In the genomic region with DNA sequence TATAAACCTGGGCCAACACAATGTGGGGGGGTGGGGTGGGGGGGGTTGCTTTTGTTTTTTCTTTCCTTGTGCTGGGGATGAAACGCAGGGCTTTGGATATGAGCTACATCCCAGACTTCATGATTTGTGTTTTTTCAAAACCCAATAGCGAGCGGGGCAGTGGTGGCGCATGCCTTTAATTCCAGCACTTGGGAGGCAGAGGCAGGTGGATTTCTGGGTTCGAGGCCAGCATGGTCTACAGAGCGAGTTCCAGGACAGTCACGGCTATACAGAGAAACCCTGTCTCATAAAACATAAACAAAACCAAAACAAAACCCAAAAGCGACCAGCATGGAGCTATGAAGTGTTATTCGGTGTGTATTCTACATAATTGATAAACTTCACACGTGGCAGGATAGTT, we compare ENCODE assay signal across 8 mouse cellular contexts. TPM values are rescaled to one million over a fixed set of nuclear protein-coding genes. Genes with fewer than 3 reads are reported as not detected.
A peak's percentile ranks its signal among the peaks of the same experiment; 100 is the strongest.
DNase-seq lines count a peak whose midpoint lies in the region; ATAC-seq and TF ChIP-seq lines count a peak whose summit lies in the region.

No protein-coding gene starts in this region.

- H3K27ac ChIP-seq in heart, embryonic 14.5 days (replicated peaks in 1 of 2; ENCODE audit: control insufficient read depth in 1 of 2, insufficient read depth in 1 of 2, low read depth in 2 of 2, low read length in 2 of 2) = peak overlapping the region; percentile 98 to 99; a peak in 3 of 4 replicates
- H3K27ac ChIP-seq in ES-Bruce4 (ENCODE audit: insufficient read depth, low read length) = peak overlapping the region; percentile 46
- no peak overlapping the region for H3K27ac ChIP-seq in forebrain, embryonic 14.5 days (ENCODE audit: low read depth, low read length)
- no peak overlapping the region; the same call in 1 of the 2 replicates for H3K27ac ChIP-seq in liver, postnatal 0 days (ENCODE audit: low read depth)

- H3K4me3 ChIP-seq in heart, embryonic 14.5 days (ENCODE audit: control insufficient read depth in 1 of 2, insufficient read depth in 1 of 2, low read depth in 1 of 2, low read length in 2 of 2) = peak overlapping the region in 1 of 2 experiments; percentile 84; a peak in 2 of 4 replicates
- H3K4me3 ChIP-seq in ES-Bruce4 (ENCODE audit: low read depth, low read length) = no peak overlapping the region
- H3K4me3 ChIP-seq in forebrain, embryonic 14.5 days (ENCODE audit: low read depth, low read length) = no peak overlapping the region
- peak overlapping the region; percentile 84; the same call in 1 of the 2 replicates for H3K4me3 ChIP-seq in liver, postnatal 0 days (ENCODE audit: low read depth, low read length)

- intact Hi-C loops in heart, postnatal 36 days (cut with DNase I) = no loop called here

- no peak for TF ChIP-seq CTCF in ES-Bruce4 (IDR thresholded peaks at IDR 0.05; ENCODE audit: low read depth, low read length)
- TF ChIP-seq CTCF in liver, postnatal 0 days (IDR thresholded peaks at IDR 0.05; ENCODE audit: low read depth) = no peak

- H3K4me2 ChIP-seq in heart, embryonic 14.5 days (ENCODE audit: low read length) = peak overlapping the region; percentile 86
- peak overlapping the region; percentile 87 for H3K4me2 ChIP-seq in forebrain, embryonic 14.5 days (ENCODE audit: low read length)
- peak overlapping the region; percentile 97 for H3K4me2 ChIP-seq in liver, postnatal 0 days (ENCODE audit: low read depth, low read length)

- no peak for TF ChIP-seq POLR2A in ES-Bruce4 (IDR thresholded peaks at IDR 0.05; ENCODE audit: insufficient read depth, low read length)

- H3K27me3 ChIP-seq in heart, embryonic 14.5 days (ENCODE audit: control insufficient read depth, insufficient read depth, low read length) = no peaks in the 10 kb centered on the region
- H3K27me3 ChIP-seq in ES-Bruce4 (ENCODE audit: control insufficient read depth, insufficient read depth, low read length, poor library complexity, severe bottlenecking) = no peaks in the 10 kb centered on the region
- no peaks in the 10 kb centered on the region for H3K27me3 ChIP-seq in forebrain, embryonic 14.5 days (replicated peaks; ENCODE audit: control insufficient read depth, insufficient read depth, low read length)
- H3K27me3 ChIP-seq in liver, postnatal 0 days (ENCODE audit: insufficient read depth, low read length) = no peaks in the 10 kb centered on the region

- no peak for TF ChIP-seq EP300 in ES-Bruce4 (IDR thresholded peaks at IDR 0.05; ENCODE audit: insufficient read depth, low read depth, low read length)
- TF ChIP-seq EP300 in liver, postnatal 0 days (IDR thresholded peaks at IDR 0.05; ENCODE audit: low read depth) = no peak

- peaks cover 3 to 29% of the 10 kb centered on the region in 2 experiments for H3K4me1 ChIP-seq in heart, embryonic 14.5 days (ENCODE audit: control insufficient read depth in 2 of 2, insufficient read depth in 2 of 2, low read length in 2 of 2)
- H3K4me1 ChIP-seq in ES-Bruce4 (ENCODE audit: control insufficient read depth, insufficient read depth, low read length) = no peaks in the 10 kb centered on the region
- 0 out of 2 replicates have a peak, but pooled peaks cover 2% of the 10 kb centered on the region for H3K4me1 ChIP-seq in forebrain, embryonic 14.5 days (ENCODE audit: control insufficient read depth, insufficient read depth, low read length)
- H3K4me1 ChIP-seq in liver, postnatal 0 days (ENCODE audit: insufficient read depth) = peaks cover 23% of the 10 kb centered on the region

- WGBS in heart, embryonic 14.5 days = 78% methylated on average over 10 of the region's 10 CpGs
- WGBS in forebrain, embryonic 14.5 days = 84% methylated on average over 10 of the region's 10 CpGs
- WGBS in liver, postnatal 0 days (ENCODE audit: insufficient replicate concordance) = 80% methylated on average over 10 of the region's 10 CpGs

- H3K9ac ChIP-seq in heart, embryonic 14.5 days (ENCODE audit: low read length) = peak overlapping the region; percentile 70
- H3K9ac ChIP-seq in ES-Bruce4 (ENCODE audit: low read depth, poor library complexity, severe bottlenecking) = peak overlapping the region; percentile 3; the same call in 1 of the 2 replicates
- no peak overlapping the region for H3K9ac ChIP-seq in forebrain, embryonic 14.5 days (ENCODE audit: low read length)
- H3K9ac ChIP-seq in liver, postnatal 0 days (replicated peaks) = no peak overlapping the region

- H3K36me3 ChIP-seq in heart, embryonic 14.5 days (ENCODE audit: control insufficient read depth, insufficient read depth, low read length) = peaks cover 11% of the 10 kb centered on the region; the same call in 1 of the 2 replicates
- H3K36me3 ChIP-seq in ES-Bruce4 (ENCODE audit: control insufficient read depth, insufficient read depth, low read length, poor library complexity, severe bottlenecking) = peaks cover 13% of the 10 kb centered on the region
- no peaks in the 10 kb centered on the region for H3K36me3 ChIP-seq in forebrain, embryonic 14.5 days (ENCODE audit: control insufficient read depth, insufficient read depth, low read length)
- no peaks in the 10 kb centered on the region for H3K36me3 ChIP-seq in liver, postnatal 0 days (replicated peaks; ENCODE audit: insufficient read depth, low read length)

- DNase-seq in heart, postnatal 36 days = no peak
- DNase-seq in forebrain, embryonic 14.5 days (ENCODE audit: low spot score) = no peak
- DNase-seq in liver, postnatal 0 days = no peak
- DNase-seq in gastrocnemius, adult 8-10 months (ENCODE audit: low spot score in 2 of 2) = no peak
- no peak for DNase-seq in right cerebral cortex, adult 18-20 months
- DNase-seq in T-cell, adult 2 months (ENCODE audit: low spot score) = no peak

- no peak for ATAC-seq in heart, embryonic 14.5 days (ENCODE audit: insufficient number of reproducible peaks, insufficient read depth, low FRiP score, low read depth)
- ATAC-seq in forebrain, embryonic 14.5 days = no peak
- no peak for ATAC-seq in liver, postnatal 0 days

- H3K9me3 ChIP-seq in heart, embryonic 14.5 days (ENCODE audit: control insufficient read depth, low read length) = no peaks in the 10 kb centered on the region
- no peaks in the 10 kb centered on the region for H3K9me3 ChIP-seq in ES-Bruce4 (replicated peaks; ENCODE audit: control insufficient read depth, insufficient read depth, low read length, poor library complexity, severe bottlenecking)
- H3K9me3 ChIP-seq in forebrain, embryonic 14.5 days (replicated peaks; ENCODE audit: control insufficient read depth, low read length) = no peaks in the 10 kb centered on the region
- no peaks in the 10 kb centered on the region for H3K9me3 ChIP-seq in liver, postnatal 0 days (ENCODE audit: low read length)

RNA-seq across cellular contexts. Expression of gene Pdk1, which starts 0.9 kb away (rescaled TPM):
- polyA plus RNA-seq in heart, embryonic 14.5 days (2014; fragmentation: Nextera tagmentation; extraction: Ambion mirVana) = 129 and 136 TPM in 2 replicates
- 100 to 1,000 TPM; 138 to 171 TPM for total RNA-seq in heart, postnatal 36 days (2021)
- 144 and 162 TPM in 2 replicates for polyA plus RNA-seq in ES-Bruce4 (2011; ENCODE audit: insufficient read depth, insufficient read length, low read depth, missing spikeins)
- 20.2 and 22.3 TPM in 2 replicates for polyA plus RNA-seq in forebrain, embryonic 14.5 days (2014; fragmentation: Nextera tagmentation; extraction: Ambion mirVana)
- 24.5 and 27.1 TPM in 2 replicates for polyA plus RNA-seq in liver, postnatal 0 days (2015; fragmentation: Nextera tagmentation; extraction: Ambion mirVana)
- 10 to 100 TPM; 60.8 to 70.6 (median 68.1) TPM for total RNA-seq in gastrocnemius, adult 8-10 months (2022)

Comparison
In these comparisons a context has a peak if more than half of its experiments do, and no peak if none do; other contexts are left out.
1. H3K27ac ChIP-seq: peak in heart, embryonic 14.5 days (2 of 2) and ES-Bruce4 (single experiment); none in forebrain, embryonic 14.5 days (single experiment) and liver, postnatal 0 days (single experiment).
2. H3K9ac ChIP-seq: peak in heart, embryonic 14.5 days (single experiment) and ES-Bruce4 (single experiment); none in forebrain, embryonic 14.5 days (single experiment) and liver, postnatal 0 days (single experiment).
3. Peak in every context shown above with its lines, with median percentiles within 50 percentile points of each other: H3K4me2 ChIP-seq.